Mouse (Mus musculus) intestine, embryonic 15.5 days (tissue): Measurements from ENCODE around the gene Reep3. TPM values are rescaled to one million over a fixed set of nuclear protein-coding genes. Genes with fewer than 3 reads are reported as not detected.

ENCODE experiments used
- ATAC-seq: fragments of 200-750 bp; cut with Nextera tagmentation; 2 replicates; pipeline ENCODE4 v1.8.0; 2017; ENCODE audit warnings: moderate TSS enrichment, moderate library complexity
- H3K27ac ChIP-seq: fragments of 300-500 bp; sonication (generic); 2 replicates; pipeline ENCODE4 v1.5.1; 2015; ENCODE audit warnings: mild to moderate bottlenecking, inconsistent platforms
- H3K27me3 ChIP-seq: fragments of 300-500 bp; sonication (generic); replicated peaks from 2 replicates; pipeline ENCODE4 v1.6.1; 2015; ENCODE audit warnings: inconsistent platforms
- H3K36me3 ChIP-seq: fragments of 300-500 bp; sonication (generic); 2 replicates; pipeline ENCODE4 v1.6.1; 2015; ENCODE audit warnings: inconsistent platforms
- H3K4me1 ChIP-seq: fragments of 300-500 bp; sonication (generic); replicated peaks from 2 replicates; pipeline ENCODE4 v1.6.1; 2015; ENCODE audit warnings: inconsistent platforms
- H3K4me2 ChIP-seq: fragments of 300-500 bp; sonication (generic); replicated peaks from 2 replicates; pipeline ENCODE4 v1.6.1; 2015; ENCODE audit warnings: mild to moderate bottlenecking, inconsistent platforms
- H3K4me3 ChIP-seq: fragments of 300-500 bp; sonication (generic); replicated peaks from 2 replicates; pipeline ENCODE4 v1.5.1; 2015; ENCODE audit warnings: inconsistent platforms
- H3K9ac ChIP-seq: fragments of 300-500 bp; sonication (generic); 2 replicates; pipeline ENCODE4 v1.6.1; 2015; ENCODE audit warnings: inconsistent platforms
- H3K9me3 ChIP-seq: fragments of 300-500 bp; sonication (generic); 2 replicates; pipeline ENCODE4 v1.6.1; 2016; ENCODE audit warnings: inconsistent platforms
- WGBS: fragments of 180-500 bp; shearing (Covaris S2); methylation state at CpG from one replicate; pipeline ENCODE4 v1.1.7; 2015; 5-methylcytosine and 5-hydroxymethylcytosine counted together
- polyA plus RNA-seq: library from polyadenylated mRNA; unstranded; fragments of >200 nt; fragmentation: Nextera tagmentation; extraction: Ambion mirVana; gene quantifications from 2 replicates; pipeline ENCODE4 v1.2.1, GENCODE M21; 2015

The Reep3 gene
- polyA plus RNA-seq, 1 experiment from 2014 or later, result 41.5 TPM

GRCm38 (mm10) chr10:67107017-67107761 lies 10.4 kb upstream of the Reep3 start:
- H3K4me3 ChIP-seq, result no peak overlapping the region
- H3K27me3 ChIP-seq, result no peaks in the 10 kb centered on the region
- H3K9me3 ChIP-seq, result no peaks in the 10 kb centered on the region
- H3K27ac ChIP-seq, result no peak overlapping the region
- H3K4me2 ChIP-seq, result no peak overlapping the region
- H3K36me3 ChIP-seq, result no peaks in the 10 kb centered on the region
- WGBS, result 63% methylated on average over 9 of the region's 9 CpGs
- no peak overlapping the region for H3K9ac ChIP-seq
- ATAC-seq, result 0 out of 2 replicates have a peak, but pooled peaks have one; percentile 34
- H3K4me1 ChIP-seq, result peaks cover 54% of the 10 kb centered on the region

GRCm38 (mm10) chr10:67106400-67106799 lies 9.7 kb upstream of the Reep3 start:
- Histone ChIP-seq H3K9ac (no peak overlapping the region), H3K4me2 (no peak overlapping the region), H3K9me3 (no peaks in the 10 kb centered on the region), H3K36me3 (no peaks in the 10 kb centered on the region), H3K4me3 (no peak overlapping the region), H3K4me1 (peaks cover 52% of the 10 kb centered on the region), H3K27ac (no peak overlapping the region), H3K27me3 (no peaks in the 10 kb centered on the region)
- 61% methylated on average over 6 of the region's 6 CpGs for WGBS
- ATAC-seq, result no peak

GRCm38 (mm10) chr10:67105331-67106217 lies 8.8 kb upstream of the Reep3 start:
- H3K9ac ChIP-seq, result no peak overlapping the region
- no peak overlapping the region for H3K27ac ChIP-seq
- H3K4me3 ChIP-seq, result no peak overlapping the region
- no peaks in the 10 kb centered on the region for H3K27me3 ChIP-seq
- no peaks in the 10 kb centered on the region for H3K9me3 ChIP-seq
- no peaks in the 10 kb centered on the region for H3K36me3 ChIP-seq
- peaks cover 56% of the 10 kb centered on the region for H3K4me1 ChIP-seq
- WGBS, result 61% methylated on average over 19 of the region's 19 CpGs
- 0 out of 2 replicates have a peak, but pooled peaks have one; percentile 5 for ATAC-seq
- no peak overlapping the region for H3K4me2 ChIP-seq

GRCm38 (mm10) chr10:67104543-67104942 lies 7.8 kb upstream of the Reep3 start:
- no peaks in the 10 kb centered on the region for H3K36me3 ChIP-seq
- no peak overlapping the region for H3K9ac ChIP-seq
- no peak for ATAC-seq
- WGBS, result 31% methylated on average over 9 of the region's 9 CpGs
- H3K27me3 ChIP-seq, result no peaks in the 10 kb centered on the region
- H3K4me3 ChIP-seq, result no peak overlapping the region
- peaks cover 61% of the 10 kb centered on the region for H3K4me1 ChIP-seq
- H3K27ac ChIP-seq, result no peak overlapping the region
- no peak overlapping the region for H3K4me2 ChIP-seq
- H3K9me3 ChIP-seq, result no peaks in the 10 kb centered on the region

GRCm38 (mm10) chr10:67100831-67101251 lies 4.1 kb upstream of the Reep3 start:
- no peak overlapping the region for H3K9ac ChIP-seq
- H3K27me3 ChIP-seq, result no peaks in the 10 kb centered on the region
- H3K27ac ChIP-seq, result no peak overlapping the region
- H3K9me3 ChIP-seq, result no peaks in the 10 kb centered on the region
- ATAC-seq, result no peak
- no peak overlapping the region for H3K4me3 ChIP-seq
- H3K36me3 ChIP-seq, result no peaks in the 10 kb centered on the region
- WGBS, result 79% methylated on average over 9 of the region's 9 CpGs
- H3K4me1 ChIP-seq, result peaks cover 58% of the 10 kb centered on the region
- H3K4me2 ChIP-seq, result no peak overlapping the region

GRCm38 (mm10) chr10:67100011-67100661 lies 3.4 kb upstream of the Reep3 start:
- Histone ChIP-seq H3K27me3 (no peaks in the 10 kb centered on the region), H3K27ac (no peak overlapping the region), H3K9ac (no peak overlapping the region), H3K4me1 (peaks cover 51% of the 10 kb centered on the region), H3K4me3 (no peak overlapping the region), H3K36me3 (no peaks in the 10 kb centered on the region), H3K4me2 (no peak overlapping the region), H3K9me3 (no peaks in the 10 kb centered on the region)
- no peak for ATAC-seq
- WGBS, result 48% methylated on average over 7 of the region's 7 CpGs

- no peaks in the 10 kb centered on the region for H3K27me3 ChIP-seq
- no peaks in the 10 kb centered on the region for H3K36me3 ChIP-seq
- WGBS, result 59% methylated on average over 13 of the region's 13 CpGs
- no peaks in the 10 kb centered on the region for H3K9me3 ChIP-seq
- no peak overlapping the region for H3K27ac ChIP-seq
- ATAC-seq, result no peak
- peaks cover 43% of the 10 kb centered on the region for H3K4me1 ChIP-seq
- H3K9ac ChIP-seq, result no peak overlapping the region
- no peak overlapping the region; the same call in 1 of the 2 replicates for H3K4me2 ChIP-seq
- H3K4me3 ChIP-seq, result no peak overlapping the region
Observed at GRCm38 (mm10) chr10:67099183-67099929, 2.6 kb upstream of the Reep3 start.

- 23% methylated on average over 7 of the region's 7 CpGs for WGBS
- peak overlapping the region; percentile 64 for H3K4me2 ChIP-seq
- H3K27ac ChIP-seq, result no peak overlapping the region
- peaks cover 36% of the 10 kb centered on the region for H3K4me1 ChIP-seq
- H3K9ac ChIP-seq, result no peak overlapping the region
- no peak for ATAC-seq
- H3K27me3 ChIP-seq, result no peaks in the 10 kb centered on the region
- H3K36me3 ChIP-seq, result no peaks in the 10 kb centered on the region
- no peaks in the 10 kb centered on the region for H3K9me3 ChIP-seq
- peak overlapping the region; percentile 96; the same call in 1 of the 2 replicates for H3K4me3 ChIP-seq
Observed at GRCm38 (mm10) chr10:67098408-67099050, 1.8 kb upstream of the Reep3 start.

- H3K27ac ChIP-seq, result peak overlapping the region; percentile 100
- no peaks in the 10 kb centered on the region for H3K36me3 ChIP-seq
- peak overlapping the region; percentile 64 for H3K4me2 ChIP-seq
- H3K4me1 ChIP-seq, result peaks cover 26% of the 10 kb centered on the region
- WGBS, result 2% methylated on average over 15 of the region's 15 CpGs
- no peaks in the 10 kb centered on the region for H3K27me3 ChIP-seq
- ATAC-seq, result no peak
- peak overlapping the region; percentile 96 for H3K4me3 ChIP-seq
- peak overlapping the region; percentile 97 for H3K9ac ChIP-seq
- no peaks in the 10 kb centered on the region for H3K9me3 ChIP-seq
Observed at GRCm38 (mm10) chr10:67097437-67098150, 849 bp upstream of the Reep3 start.

- WGBS, result 1% methylated on average over 73 of the region's 73 CpGs
- peak within 1 kb of the TSS; percentile 64 for H3K4me2 ChIP-seq
- H3K27me3 ChIP-seq, result no peaks in the 10 kb centered on the region
- peak within 1 kb of the TSS; percentile 96 for H3K4me3 ChIP-seq
- no peaks in the 10 kb centered on the region for H3K9me3 ChIP-seq
- peaks cover 21% of the 10 kb centered on the region for H3K4me1 ChIP-seq
- peak within 1 kb of the TSS; percentile 97 for H3K9ac ChIP-seq
- peak; percentile 89 for ATAC-seq
- H3K27ac ChIP-seq, result peak within 1 kb of the TSS; percentile 100
- no peaks in the 10 kb centered on the region for H3K36me3 ChIP-seq
Observed at GRCm38 (mm10) chr10:67095798-67096620, 736 bp downstream of the Reep3 start, which contains the start of gene Jmjd1c. TSS of gene Jmjd1c (plus strand) at chr10:67096125.
